Mouse (Mus musculus) cerebral cortex, adult 2 months (tissue): ENCODE data around the gene Trim15.

ENCODE experiments used
- WGBS: fragments of 180-500 bp; shearing (Covaris S2); methylation state at CpG from one replicate; pipeline ENCODE4 v1.1.7; 2018; 5-methylcytosine and 5-hydroxymethylcytosine counted together

Trim15 gene

DNA sequence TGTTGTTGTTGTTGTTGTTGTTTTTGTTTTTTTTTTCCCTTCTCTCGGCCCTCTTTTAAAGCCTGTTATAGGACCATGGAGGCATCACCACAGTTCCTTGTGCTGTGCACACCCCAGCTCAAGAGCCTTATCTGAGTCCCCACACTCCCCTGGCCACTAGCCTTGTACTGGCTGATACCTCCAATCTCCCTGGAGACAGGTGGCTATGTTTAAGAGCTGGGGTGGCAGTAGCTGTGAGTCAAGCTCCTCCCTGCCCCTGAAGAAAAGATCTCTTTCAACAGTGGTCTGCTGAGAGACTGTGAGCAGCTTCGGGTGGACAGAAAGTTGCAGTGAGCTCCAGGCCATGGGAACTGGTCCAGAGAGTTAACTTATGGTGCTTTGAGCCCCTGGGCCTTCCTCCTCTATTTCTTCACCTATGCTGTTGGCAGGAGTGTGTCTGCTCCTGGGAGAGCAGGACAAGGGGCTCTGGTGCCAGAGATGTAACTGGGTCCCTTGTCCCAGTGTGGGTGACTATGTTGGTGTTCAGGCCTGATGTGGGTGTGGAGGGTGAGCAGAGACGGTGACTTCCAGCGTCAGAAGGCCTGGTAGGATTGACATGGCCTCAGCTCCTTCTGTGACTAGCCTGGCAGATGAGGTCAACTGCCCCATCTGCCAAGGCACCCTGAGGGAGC is 2.4 kb upstream of the Trim15 start, which contains the start of gene Trim10:
Gene Trim10 (plus strand): TSS at position 291 of the 671 bp plus-strand sequence.
- WGBS = 68% methylated on average over 4 of the region's 4 CpGs

DNA sequence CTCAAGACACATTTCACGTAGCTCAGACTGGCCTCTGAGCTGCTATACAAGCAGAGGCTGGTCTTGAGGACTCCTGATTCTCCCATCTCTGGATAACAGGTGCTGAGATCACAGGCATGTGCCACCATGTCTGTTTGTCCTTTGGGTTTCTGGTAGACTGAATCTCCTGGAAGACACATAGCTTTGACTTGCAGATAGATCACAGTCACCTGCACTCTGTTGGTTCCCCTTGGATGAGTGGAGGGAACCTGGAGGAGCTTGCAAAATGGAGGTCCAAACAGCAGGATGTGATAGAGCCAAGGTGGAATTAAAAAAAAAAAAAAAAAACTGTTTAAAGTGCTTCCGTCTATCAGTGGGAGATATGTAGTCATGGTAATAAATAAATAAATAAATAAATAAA is 1.8 kb upstream of the Trim15 start:
- WGBS = 94% methylated on average over 2 of the region's 2 CpGs

DNA sequence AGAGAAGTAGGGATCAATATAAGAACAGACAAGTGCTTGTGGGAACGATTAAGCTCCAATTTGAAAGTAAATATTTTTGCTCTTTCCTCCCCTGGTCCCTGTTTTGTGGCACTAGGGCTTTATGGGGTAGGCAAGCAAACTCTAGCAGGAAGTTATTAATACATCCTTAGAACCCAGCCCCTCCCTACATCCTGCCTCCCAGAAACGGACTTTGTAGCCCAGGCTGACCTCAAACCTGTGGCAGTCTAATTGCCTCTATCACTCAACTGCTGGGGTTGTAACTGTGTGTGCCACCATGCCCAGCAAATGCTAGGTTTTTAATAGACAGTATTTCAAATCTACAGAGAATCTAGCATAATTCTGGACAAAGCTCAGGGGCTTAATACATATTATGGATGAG is 5.3 kb downstream of the Trim15 start:
- WGBS = 53% methylated on average over 2 of the region's 2 CpGs

DNA sequence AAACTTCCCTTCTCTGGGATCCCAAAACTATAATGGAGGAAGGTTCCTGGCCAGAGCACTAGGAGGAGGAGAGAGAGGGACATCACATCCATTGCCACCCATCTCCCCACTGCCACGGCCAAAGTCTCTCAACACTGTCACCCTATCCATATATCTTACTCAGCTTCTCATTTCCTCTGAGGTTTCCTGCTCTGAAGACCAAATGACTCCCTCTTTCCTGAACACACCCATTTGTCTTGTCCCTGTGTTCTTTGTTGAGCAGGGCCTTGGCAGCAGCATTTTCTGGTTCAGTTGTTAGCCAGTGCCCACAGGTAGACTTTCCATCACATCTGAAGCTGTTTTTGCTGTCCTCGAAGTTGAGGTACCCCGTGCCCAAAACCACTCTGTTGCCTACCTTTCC is 8.8 kb downstream of the Trim15 start:
- WGBS = 91% methylated on average over 3 of the region's 3 CpGs

DNA sequence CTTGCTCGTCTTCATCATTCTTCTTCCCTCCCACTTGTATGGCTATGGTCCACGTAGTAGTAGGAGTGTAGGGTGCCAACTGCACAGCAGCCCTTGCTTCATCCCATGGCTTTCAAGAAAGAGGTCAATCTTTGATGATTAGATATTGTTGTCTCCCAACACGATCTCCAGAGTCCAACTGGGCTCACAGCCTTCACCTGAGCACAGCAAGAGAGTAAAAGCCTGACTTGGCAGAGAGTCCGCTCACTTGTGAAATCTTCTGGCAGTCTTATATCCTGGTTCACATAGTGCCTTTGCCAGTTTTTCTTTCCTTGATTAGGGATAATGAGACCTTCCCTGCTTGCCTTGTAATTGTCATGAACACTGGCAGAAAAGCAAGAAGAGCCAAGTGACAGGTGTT is 10.8 kb downstream of the Trim15 start:
- 84% methylated on average over 4 of the region's 4 CpGs for WGBS

DNA sequence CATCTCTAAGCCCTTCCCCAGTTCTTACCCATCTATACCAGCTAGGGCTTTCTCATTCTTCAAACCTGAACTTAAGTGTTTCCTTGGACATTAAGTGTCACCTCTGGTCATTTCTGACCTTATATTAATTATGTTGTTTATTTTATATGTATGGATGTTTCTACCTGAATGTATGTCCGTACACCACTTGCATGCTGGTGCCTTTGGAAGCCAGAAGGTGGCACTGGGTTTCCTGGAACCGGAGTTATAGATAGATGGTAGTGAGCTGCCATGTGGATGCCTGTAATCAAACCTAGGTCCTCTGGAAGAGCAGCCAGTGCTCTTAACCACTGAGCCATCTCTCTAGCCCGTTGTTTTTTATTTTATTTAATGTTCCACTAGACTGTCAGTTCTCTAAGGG is 11.5 kb downstream of the Trim15 start:
- 96% methylated on average over 3 of the region's 3 CpGs for WGBS

DNA sequence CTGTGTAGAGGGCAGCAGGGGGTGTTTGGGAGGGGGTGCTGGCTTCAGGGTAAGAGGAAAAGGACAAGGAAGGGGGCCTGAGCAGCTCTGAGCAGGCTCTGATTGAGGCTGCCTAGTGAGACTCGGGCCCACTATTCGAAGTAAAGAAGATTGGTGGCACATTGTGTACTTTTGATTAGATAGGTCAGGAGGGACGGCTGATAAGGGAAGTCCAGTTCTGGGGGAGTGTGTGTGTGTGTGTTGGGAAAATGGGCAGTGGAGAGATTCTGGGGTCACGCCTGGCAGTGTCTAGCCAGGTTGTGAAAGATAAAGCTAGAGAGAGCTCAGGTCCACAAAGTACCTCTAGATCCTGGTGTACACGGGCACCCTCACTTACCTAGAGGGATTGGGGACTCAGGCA is 15.4 kb downstream of the Trim15 start:
- WGBS = 94% methylated on average over 5 of the region's 5 CpGs

DNA sequence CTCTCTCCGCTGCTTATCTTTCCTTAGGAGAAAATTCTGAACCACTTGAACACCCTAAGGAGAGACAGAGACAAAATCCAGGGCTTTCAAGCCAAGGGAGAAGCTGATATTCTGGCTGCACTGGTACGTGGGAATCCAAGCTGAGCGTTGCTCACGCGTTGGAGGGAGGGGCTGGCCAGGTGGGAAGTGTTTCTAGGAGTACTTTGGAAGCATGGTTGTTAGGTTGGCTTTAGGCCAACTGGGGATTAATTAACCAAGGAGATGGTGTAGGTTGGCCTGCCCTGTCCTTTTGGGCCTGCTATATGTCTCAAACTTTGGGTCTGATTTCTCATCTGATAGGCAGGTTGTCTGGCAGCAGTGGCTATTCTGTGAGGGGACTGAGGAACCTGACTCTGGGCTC is 15.8 kb downstream of the Trim15 start:
- 74% methylated on average over 5 of the region's 5 CpGs for WGBS

DNA sequence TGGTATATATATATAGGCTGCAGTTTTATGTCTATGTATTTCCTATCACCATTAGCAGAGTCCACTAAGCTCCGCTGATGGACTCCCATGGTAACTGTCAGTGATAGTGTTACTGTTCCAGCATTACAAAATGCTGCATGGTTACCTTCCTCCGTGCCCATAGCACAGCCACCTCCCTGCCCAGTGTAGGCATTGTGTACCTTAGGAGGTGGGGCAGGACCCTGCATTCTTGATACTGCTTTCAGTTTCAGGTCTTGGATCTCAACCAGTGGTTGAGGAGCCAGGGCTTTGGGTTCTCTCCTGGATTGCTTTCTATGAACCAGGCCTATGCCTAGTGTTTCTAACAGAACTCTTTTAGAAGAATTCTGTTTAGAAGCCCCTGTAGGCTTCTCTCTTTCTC is 17.0 kb downstream of the Trim15 start:
- 84% methylated on average over 2 of the region's 2 CpGs for WGBS

DNA sequence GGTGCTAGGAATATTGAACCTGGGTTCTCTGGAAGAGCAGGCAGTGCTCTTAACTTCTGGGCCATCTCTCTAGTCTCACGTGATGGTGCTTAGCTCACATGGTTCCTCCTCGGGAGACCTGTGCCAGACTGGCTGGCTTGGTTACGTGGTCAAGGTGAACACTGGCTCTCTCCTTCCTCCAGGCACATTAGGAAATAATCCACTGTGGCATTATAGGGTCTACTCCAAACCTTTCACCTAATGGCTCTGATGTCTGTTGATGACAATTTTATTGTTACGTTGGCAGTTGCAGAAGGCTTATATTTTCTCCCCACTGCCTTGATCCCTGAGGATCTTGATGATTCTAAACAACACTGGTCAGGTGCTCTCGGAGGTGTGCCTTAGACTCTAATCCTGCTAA is 18.1 kb downstream of the Trim15 start:
- 74% methylated on average over 5 of the region's 5 CpGs for WGBS

DNA sequence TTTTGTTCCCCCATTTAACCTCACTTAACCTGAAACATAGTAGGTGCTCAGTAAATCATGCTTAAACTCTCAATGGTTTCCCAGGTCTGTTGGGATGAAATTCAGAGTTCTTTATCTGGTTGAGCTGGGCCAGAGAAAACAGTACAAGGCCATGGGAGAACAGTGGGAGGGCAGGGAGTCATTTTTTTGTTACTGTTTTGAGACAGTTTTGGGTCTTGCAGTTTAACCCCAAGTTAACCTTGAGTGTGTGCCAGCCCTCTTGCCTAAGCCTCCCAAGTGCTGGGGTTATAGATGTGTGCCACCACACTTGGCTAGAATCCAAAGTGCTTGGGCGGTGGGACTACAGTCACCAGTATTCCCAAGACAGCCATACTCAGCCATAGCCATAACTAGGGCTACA is 22.3 kb downstream of the Trim15 start:
- WGBS = 61% methylated on average over 1 of the region's 1 CpGs

DNA sequence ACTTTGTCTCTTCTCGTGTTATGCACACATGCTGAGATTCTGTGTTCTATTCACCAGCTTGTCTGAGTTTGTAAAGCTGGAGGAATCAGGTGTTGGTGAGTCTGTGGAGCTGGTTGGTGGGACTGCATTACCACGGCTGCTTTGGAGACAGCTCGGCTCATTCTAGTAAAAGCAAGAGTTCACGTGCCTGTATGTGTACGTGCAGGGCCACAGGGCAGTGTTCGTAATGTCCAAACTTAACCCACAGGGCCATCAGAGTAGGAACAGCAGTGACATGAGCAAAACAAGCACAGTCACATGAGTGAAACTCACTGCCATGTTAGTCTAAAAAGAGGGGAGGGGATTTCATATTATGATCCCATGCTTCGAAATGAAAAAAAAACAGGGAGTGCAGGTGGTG is 23.3 kb downstream of the Trim15 start:
- 87% methylated on average over 7 of the region's 7 CpGs for WGBS

DNA sequence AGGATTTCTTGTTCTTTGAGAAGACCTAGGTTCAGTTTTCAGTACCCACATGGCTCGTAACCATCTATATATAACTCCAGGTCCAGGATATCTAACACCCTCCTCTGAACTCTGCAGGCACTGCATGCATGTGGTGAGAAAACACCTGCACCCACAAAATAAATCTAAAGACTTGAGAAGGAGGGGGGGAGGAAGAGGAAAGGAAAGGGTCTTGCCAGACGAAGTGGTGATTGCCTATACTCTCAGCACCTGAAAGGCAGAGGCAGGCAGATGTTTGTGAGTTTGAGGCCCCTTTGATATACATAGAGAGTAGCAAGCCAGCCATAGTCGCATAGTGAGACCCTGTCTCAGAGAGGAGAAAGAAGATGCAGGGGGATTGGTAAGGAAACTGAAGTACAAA is 27.1 kb downstream of the Trim15 start:
- 91% methylated on average over 3 of the region's 3 CpGs for WGBS

DNA sequence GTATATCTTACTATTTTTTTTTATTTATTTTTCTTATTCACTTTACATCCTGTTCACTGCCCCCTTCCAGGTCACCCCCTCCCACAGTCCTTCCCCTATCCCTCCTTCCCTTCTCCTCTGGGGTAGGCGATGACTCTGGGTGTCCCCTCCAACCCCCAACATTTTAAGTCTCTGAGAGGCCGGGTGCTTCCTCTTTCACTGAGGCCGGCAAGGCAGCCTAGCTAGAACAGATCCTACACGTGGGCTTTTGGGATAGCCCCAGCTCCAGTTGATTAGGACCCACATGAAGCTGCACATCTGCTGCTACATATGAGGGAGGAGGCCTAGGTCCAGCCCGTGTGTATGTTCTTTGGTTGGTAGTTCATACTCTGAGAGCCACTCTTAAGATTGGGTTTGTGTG is 28.0 kb downstream of the Trim15 start:
- WGBS = 78% methylated on average over 5 of the region's 5 CpGs

DNA sequence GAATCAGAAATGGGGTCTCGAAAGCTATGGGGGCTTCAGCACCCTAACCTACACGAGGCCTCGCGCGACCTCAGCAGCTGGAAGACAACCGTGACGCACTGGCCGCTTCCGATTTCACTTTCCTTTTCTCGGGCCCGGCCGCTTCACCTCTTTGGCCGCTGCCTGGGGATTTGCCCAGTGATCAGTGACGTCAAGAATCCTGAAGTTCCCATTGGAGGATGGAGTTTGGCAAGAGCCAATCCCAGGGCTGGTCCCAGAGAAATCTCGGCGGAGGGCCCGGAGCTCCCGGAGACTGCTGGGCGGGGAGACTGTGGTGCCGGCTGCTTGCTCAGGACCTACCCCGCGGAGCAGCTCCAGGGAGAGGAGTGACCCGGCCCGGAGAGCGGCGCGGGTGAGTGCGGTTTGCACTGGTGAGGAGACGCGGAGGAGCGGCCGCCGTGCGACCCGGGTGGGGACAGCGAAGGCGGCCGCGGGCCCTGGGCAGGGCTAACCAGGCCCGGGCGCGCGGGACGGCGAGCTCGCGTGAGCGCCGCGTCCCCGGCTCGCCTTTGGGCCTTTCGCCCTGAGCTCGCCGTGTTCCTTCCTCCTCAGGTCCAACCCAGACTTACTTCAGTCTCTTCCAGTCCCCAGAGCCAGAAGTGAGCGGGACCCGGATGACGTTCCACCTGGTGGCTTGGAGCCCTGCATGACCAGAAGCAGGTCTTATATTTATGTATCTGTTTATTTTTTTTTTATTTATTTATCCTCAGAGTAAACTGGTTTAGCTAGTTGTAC is 29.9 kb downstream of the Trim15 start, which contains the start of gene Trim26:
Gene Trim26 (plus strand): TSS at position 261 of the 774 bp plus-strand sequence.
- under 1% methylated on average over 58 of the region's 58 CpGs for WGBS

DNA sequence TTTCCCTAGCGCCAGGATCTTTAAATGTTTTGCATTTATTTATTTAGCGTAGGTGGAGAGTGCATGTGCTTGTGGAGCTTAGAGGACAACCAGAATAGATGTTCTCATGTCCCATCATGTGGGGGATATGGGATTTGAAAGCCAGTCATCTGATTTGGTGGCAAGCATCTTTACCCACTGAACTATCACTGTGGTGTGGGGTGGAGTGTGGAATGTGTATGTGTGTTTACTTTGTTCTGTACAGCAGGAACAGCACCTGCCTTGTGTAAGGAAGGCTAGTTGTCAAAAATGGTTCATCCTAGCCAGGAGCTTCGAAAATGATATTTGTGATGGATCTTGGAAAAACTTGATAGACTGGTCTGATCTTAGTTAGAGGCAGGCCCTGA is 30.6 kb downstream of the Trim15 start:
- 13% methylated on average over 3 of the region's 3 CpGs for WGBS

DNA sequence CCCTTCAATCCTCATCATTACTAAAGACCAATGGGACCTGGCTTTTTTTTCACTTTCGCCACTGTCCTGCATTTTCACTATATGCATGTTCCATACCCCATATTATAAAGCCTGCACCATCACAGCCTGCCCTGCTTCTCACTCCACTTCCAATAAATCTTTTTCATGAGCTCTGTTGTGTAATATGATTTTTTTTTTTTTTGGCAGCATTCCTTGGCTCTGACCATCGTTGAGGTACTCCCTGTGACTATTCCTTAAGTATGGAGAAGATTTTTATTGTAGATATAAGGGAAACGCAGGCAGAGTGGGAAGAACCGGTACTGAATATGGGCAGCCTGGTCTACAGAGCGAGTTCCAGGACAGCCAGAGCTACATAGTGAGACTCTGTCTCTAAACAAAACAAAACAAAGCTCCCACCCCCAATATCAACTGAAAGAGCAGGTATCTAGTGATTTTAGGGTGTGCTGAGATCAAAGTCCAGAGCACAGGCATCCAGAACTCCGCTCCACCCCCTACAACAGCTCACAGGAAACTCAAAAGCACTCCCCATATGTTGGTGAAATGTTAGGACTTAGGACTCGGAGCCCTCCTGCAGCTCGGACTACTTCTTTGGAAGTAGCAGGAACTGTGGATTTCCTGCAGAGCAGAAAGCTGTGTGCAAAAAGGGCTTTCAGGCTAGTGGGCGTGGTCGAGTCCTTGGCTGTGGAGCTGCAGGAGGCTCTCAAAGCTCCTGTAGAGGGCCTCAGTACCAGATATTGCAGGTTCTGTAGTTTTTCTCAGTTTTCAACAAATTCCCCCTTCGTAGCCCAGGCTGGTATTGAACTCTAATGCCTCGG is 31.2 kb downstream of the Trim15 start:
- WGBS = 33% methylated on average over 12 of the region's 12 CpGs

DNA sequence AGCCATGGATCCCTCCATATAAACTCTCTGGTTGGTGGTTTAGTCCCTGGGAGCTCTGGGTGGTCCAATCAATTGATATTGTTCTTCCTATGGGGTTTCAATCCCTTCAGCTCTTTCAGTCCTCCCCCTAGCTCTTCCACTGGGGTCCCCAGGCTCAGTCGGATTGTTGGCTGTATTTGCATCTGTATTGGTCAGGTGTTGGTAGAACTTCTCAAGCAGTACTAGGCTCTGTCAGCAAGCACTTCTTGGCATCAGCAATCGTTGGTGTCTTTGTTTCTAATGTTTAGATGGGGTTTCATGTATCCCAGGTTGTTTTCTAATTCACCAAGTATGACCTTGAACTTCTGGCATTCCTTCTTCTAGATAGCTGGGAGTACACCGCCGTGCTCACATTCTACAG is 34.3 kb downstream of the Trim15 start:
- 63% methylated on average over 4 of the region's 4 CpGs for WGBS

DNA sequence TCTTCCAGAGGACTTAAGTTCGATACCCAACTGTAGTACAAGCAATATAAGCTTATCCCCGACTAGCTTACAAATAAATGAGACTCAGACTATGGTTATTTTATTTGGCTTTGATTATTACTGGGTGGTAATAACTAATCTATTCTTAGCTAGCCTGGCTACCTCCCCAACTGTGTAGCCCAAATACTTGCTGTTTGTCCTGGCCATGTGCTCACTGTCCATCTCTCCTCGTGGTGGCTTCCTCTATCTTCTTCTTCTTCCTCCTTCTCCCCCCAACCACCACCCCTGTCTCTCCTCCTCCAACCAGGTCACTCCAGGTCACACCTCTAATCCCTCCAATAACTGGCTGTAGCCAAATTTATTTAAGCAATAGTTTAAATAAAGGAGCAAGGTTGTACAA is 36.5 kb downstream of the Trim15 start:
- WGBS = 76% methylated on average over 3 of the region's 3 CpGs

DNA sequence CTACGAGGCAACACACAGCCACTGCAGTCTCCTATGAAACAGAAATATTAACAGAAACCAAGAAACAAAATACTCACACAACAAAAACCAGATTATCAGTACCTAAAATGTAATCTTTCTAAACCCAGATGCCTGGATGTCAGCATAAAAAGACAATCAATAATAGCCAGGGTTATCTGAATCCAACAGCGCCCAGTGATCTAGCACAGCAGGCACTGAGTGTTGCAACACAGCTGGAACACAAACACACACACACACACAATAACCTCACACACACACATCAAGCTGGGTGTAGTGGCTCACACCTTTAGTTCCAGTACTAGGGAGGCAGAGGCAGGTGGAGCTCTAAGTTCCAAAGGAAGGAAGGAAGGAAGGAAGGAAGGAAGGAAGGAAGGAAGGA is 38.5 kb downstream of the Trim15 start:
- 88% methylated on average over 2 of the region's 2 CpGs for WGBS

DNA sequence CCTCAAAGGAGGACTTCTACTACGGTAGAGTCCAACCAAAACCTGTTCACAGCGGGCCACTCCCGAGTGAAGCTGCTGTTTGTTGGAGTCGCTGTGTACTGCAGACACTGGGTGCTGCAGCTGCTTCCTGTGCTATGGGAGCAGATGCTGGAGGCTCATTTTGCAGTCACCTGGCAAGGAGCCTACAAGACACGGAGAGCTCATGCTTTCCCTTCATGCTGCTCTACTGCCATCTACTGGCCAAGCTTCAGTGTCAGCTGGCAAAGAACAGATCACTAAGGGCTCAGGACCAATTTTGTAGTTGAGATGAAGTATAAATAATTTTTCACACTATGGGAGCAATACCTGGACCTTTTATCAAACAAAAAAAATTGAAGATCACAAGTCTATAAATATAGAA is 41.0 kb downstream of the Trim15 start:
- whole genome bisulfite sequencing = under 1% methylated on average over 5 of the region's 5 CpGs

DNA sequence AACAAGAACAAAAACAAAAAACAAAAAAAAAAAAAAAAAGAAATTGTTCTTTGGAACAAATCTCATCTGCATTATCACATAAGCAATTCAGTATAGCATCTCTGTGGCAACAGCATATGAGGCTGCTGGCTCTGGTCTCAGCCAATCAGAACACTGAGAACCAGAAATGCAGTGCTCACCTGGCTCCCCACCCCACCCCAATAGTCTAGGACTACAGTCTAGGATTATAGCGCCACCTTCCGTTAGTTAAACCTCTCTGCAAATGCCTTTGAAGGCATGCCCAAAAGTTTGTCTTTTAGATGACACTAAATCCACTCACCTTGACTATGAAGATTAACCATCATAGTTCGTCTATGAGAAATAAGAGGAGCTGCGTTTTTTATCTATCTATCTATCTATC is 41.5 kb downstream of the Trim15 start:
- 16% methylated on average over 4 of the region's 4 CpGs for WGBS

DNA sequence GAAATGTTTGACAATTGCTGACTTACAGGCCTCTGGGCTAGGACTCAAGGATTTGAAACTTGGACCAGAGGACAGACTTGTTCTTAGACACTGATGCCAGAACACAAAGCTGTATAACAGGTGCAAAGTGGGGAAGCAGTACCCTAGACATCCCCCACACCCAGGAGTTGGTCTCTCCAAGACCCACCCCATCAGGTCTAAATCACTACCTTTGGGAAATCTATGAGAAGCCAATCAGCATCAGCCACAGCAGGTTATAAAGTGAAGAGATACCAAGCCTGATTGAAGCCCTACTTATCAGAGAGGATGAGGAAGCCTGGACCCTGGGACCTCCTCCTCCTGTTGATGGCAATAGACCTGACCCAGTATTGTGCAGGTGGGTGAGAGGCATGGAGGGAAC is 55.1 kb downstream of the Trim15 start, which contains the start of gene H2-M10.6:
Gene H2-M10.6 (plus strand): TSS at position 301 of the 400 bp plus-strand sequence.

